Mouse (Mus musculus): ENCODE data around the gene Zfhx3. TPM values are rescaled to one million over a fixed set of nuclear protein-coding genes. Genes with fewer than 3 reads are reported as not detected.

The Zfhx3 gene
- polyA plus RNA-seq, 1 experiment from 2014 or later, result 22.8 TPM

DNA sequence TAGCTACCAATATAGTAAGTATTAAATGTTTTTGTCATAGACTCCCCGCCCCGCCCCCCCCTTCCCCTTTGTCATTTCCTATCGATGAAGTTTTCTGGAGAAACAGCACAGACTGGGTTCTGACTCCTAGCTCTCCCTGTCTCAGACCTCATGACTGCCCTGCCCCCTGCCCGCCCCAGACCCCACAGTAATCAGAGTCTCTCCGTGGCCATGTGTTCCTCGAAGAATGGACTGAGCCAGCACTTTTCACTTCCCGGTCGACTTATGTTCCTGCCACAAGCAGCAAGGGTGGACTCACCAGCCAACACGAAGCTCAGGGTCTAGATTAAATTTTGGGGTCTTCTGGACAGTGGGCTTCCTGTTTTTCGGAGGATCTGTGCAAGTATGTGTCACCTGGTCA lies 840.7 kb downstream of the Zfhx3 start:
- no peak for ATAC-seq (ENCODE audit: low FRiP score)
- H3K36me3 ChIP-seq, result no peaks in the 10 kb centered on the region
- H3K4me3 ChIP-seq (replicated peaks), result no peak overlapping the region
- no peaks in the 10 kb centered on the region for H3K9me3 ChIP-seq (replicated peaks)
- peaks cover 4% of the 10 kb centered on the region; the same call in 1 of the 2 replicates for H3K27me3 ChIP-seq (replicated peaks)
- 74% methylated on average over 10 of the region's 10 CpGs for WGBS
- no peak overlapping the region for H3K27ac ChIP-seq (replicated peaks)
- H3K4me1 ChIP-seq, result peaks cover 6% of the 10 kb centered on the region
- no peak overlapping the region for H3K9ac ChIP-seq (replicated peaks)
- no peak overlapping the region for H3K4me2 ChIP-seq

DNA sequence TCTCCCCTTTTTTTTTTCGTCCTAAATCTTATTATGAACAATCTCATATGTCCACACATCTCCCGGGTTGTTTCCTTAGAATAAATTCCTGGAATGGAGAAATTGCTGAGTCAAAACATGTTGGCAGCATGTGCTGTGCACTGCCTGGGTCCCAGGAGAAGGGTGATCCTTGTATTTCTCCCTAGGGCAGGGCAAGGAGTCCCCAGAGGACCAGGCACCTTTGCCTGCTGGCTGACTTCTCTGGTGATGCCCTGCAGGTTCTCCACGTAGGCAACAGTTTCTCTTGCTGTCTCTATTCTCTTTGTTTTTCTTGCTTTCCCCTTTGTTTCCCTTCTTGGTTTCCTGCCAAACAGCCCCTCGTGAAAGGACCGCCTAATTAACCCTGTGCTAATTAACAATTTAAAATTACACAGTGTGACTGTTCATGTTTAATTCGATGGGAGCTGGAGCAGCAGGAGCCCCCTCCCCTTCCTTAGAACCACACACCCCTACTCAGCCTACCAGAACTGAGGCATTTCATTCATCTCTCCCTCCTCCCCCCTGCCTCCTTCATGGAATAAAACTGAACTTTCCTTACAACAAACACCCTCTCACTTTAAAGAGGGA lies 845.8 kb downstream of the Zfhx3 start:
- H3K4me1 ChIP-seq, result peaks cover 33% of the 10 kb centered on the region
- no peaks in the 10 kb centered on the region for H3K9me3 ChIP-seq (replicated peaks)
- H3K36me3 ChIP-seq, result peaks cover 11% of the 10 kb centered on the region
- H3K27ac ChIP-seq (replicated peaks), result no peak overlapping the region
- ATAC-seq (ENCODE audit: low FRiP score), result peak; percentile 48; the same call in 1 of the 2 replicates
- no peak overlapping the region for H3K9ac ChIP-seq (replicated peaks)
- peak overlapping the region; percentile 15 for H3K4me2 ChIP-seq
- no peak overlapping the region for H3K4me3 ChIP-seq (replicated peaks)
- peaks cover 4% of the 10 kb centered on the region; the same call in 1 of the 2 replicates for H3K27me3 ChIP-seq (replicated peaks)
- 22% methylated on average over 6 of the region's 6 CpGs for WGBS

DNA sequence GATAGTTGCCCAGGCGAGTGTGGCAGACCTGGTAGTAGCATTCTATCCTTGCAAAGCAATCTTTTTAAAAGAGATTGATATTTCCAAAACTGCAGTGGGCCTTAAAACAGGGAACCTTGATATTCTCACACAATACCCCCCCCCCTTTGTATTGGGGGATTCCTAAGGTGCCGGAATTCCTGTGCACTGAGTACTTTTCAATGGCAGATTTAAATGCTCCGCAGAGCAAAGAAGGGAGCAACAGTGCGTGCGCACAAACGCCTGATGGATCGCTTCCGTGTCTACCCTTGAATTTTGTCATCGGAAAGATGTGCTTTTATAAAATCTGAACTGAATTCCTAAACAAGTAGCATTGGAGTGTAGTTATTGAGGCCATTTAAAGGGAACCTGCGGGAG lies 846.3 kb downstream of the Zfhx3 start:
- H3K27me3 ChIP-seq (replicated peaks), result peaks cover 4% of the 10 kb centered on the region; the same call in 1 of the 2 replicates
- WGBS, result 21% methylated on average over 10 of the region's 10 CpGs
- H3K4me1 ChIP-seq, result peaks cover 33% of the 10 kb centered on the region
- H3K27ac ChIP-seq (replicated peaks), result no peak overlapping the region
- peak overlapping the region; percentile 15 for H3K4me2 ChIP-seq
- H3K9ac ChIP-seq (replicated peaks), result no peak overlapping the region
- ATAC-seq (ENCODE audit: low FRiP score), result no peak
- H3K4me3 ChIP-seq (replicated peaks), result no peak overlapping the region
- H3K36me3 ChIP-seq, result peaks cover 15% of the 10 kb centered on the region
- no peaks in the 10 kb centered on the region for H3K9me3 ChIP-seq (replicated peaks)

DNA sequence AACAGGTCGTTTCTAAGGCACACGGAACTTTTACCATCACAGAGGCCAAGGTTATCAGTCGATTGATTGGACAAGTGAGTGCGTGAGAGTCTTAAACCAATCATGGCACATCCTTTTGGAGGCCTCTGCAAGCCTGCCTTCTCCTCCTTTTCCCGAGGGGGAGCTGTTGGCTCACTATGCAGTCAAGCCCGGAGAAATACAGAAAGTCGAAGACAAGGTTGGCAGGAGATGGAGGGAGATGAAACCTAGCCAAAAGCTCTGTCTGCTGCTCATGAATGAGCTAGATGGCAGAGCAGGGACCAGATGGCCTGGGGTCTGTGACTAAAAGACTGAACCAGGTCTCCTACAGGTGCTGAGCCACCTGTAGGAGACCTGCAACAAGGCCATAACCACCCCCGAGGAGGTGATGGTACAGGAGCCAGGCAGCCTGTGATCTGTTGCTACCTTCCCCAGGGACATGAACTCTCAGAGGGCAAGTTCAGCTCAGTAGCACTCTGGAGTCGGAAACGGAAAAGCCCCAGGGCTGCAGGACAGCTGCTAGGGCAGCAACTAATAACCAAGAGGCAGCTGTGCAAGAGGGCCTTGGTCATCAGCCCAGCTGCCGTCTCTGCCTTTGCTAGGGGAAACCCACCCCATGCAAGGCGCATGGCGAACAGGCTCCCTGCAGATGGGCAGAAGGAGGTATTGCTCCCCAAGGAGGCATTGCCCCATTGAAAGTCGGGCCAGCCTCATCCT lies 848.3 kb downstream of the Zfhx3 start:
- Histone ChIP-seq H3K27me3 (replicated peaks) (peaks cover 3% of the 10 kb centered on the region; the same call in 1 of the 2 replicates), H3K9me3 (replicated peaks) (no peaks in the 10 kb centered on the region), H3K4me3 (replicated peaks) (no peak overlapping the region), H3K9ac (replicated peaks) (no peak overlapping the region), H3K27ac (replicated peaks) (no peak overlapping the region), H3K4me2 (no peak overlapping the region), H3K4me1 (peaks cover 33% of the 10 kb centered on the region), H3K36me3 (peaks cover 28% of the 10 kb centered on the region)
- no peak; the same call in 1 of the 2 replicates for ATAC-seq (ENCODE audit: low FRiP score)
- WGBS, result 43% methylated on average over 14 of the region's 14 CpGs

DNA sequence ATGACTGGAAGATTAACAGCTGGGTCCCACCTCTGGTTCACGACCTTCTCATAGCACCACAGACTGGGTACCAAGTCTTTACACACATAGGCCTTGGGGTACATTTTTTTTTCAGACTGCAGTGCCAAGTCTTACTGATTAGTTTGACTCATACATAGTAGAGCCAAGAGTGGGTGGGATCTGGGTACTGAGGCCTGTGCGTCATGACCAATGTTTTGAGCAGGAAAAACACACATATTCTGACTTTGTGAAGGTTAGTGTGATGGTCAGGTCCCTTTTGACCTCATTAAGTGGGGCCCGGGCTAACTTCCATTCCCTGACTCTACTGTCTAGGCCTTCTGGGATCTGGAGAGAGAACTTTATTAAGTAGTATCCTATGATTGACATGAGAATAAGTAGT lies 853.6 kb downstream of the Zfhx3 start:
- H3K36me3 ChIP-seq, result peaks cover 41% of the 10 kb centered on the region

DNA sequence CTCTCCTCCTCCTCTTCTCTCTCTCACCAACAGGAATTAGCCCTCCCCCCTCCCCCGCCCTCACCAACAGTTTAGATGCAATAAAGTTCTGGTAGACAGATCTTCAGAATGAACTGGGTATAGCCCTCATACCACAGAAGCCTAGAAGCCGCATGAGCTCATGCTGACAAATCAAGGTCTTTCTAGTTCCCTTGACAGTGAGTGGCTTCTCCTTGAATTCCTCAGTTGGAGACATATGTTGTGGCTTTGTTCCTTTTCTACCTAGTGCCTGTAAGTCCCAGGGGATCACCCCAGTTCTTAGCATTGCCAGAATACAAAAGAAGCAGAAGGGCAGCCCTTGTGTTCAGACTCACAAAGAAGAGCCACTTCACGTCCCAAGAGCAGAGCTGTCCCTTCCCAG lies 854.4 kb downstream of the Zfhx3 start:
- H3K4me3 ChIP-seq (replicated peaks), result no peak overlapping the region
- H3K27me3 ChIP-seq (replicated peaks), result no peaks in the 10 kb centered on the region
- no peak overlapping the region for H3K27ac ChIP-seq (replicated peaks)
- no peak for ATAC-seq (ENCODE audit: low FRiP score)
- no peak overlapping the region for H3K9ac ChIP-seq (replicated peaks)
- H3K9me3 ChIP-seq (replicated peaks), result no peaks in the 10 kb centered on the region
- peaks cover 24% of the 10 kb centered on the region for H3K4me1 ChIP-seq
- H3K36me3 ChIP-seq, result peaks cover 41% of the 10 kb centered on the region
- no peak overlapping the region for H3K4me2 ChIP-seq
- 68% methylated on average over 3 of the region's 3 CpGs for WGBS

More for the DNA sequence above, 853.6 kb downstream of the Zfhx3 start:
- Histone ChIP-seq H3K4me2 (no peak overlapping the region), H3K27me3 (replicated peaks) (no peaks in the 10 kb centered on the region), H3K4me1 (peaks cover 28% of the 10 kb centered on the region), H3K9me3 (replicated peaks) (no peaks in the 10 kb centered on the region), H3K27ac (replicated peaks) (no peak overlapping the region), H3K9ac (replicated peaks) (no peak overlapping the region), H3K4me3 (replicated peaks) (no peak overlapping the region)
- WGBS, result 98% methylated on average over 3 of the region's 3 CpGs
- ATAC-seq (ENCODE audit: low FRiP score), result no peak

DNA sequence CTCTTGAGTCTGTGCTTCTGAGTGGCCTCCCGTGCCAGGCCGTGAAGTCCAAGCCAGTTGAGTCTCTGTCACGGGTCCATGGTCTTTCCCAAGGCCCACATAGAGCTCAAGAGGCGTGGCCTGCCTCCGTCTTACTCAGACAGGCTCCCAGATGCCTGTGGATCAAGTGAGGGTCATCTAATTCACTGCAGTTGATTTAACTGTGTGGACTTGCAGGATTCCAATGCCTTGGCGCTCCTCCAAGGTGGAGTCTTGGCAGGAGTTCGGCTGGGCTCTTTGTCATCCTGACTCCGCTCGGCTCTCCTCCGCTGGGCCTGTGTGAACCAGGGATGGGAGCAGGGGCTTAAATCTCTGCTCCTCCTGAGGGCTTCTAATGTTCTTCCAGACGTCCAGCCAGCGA lies 855.6 kb downstream of the Zfhx3 start:
- Histone ChIP-seq H3K9ac (replicated peaks) (no peak overlapping the region), H3K4me2 (0 out of 2 replicates have a peak overlapping the region, but pooled peaks have one; percentile 3), H3K4me3 (replicated peaks) (no peak overlapping the region), H3K9me3 (replicated peaks) (no peaks in the 10 kb centered on the region), H3K27ac (replicated peaks) (peak overlapping the region; percentile 63), H3K4me1 (peaks cover 24% of the 10 kb centered on the region), H3K27me3 (replicated peaks) (no peaks in the 10 kb centered on the region), H3K36me3 (peaks cover 32% of the 10 kb centered on the region)
- ATAC-seq (ENCODE audit: low FRiP score), result peak; percentile 60; the same call in 1 of the 2 replicates
- 34% methylated on average over 12 of the region's 12 CpGs for WGBS

DNA sequence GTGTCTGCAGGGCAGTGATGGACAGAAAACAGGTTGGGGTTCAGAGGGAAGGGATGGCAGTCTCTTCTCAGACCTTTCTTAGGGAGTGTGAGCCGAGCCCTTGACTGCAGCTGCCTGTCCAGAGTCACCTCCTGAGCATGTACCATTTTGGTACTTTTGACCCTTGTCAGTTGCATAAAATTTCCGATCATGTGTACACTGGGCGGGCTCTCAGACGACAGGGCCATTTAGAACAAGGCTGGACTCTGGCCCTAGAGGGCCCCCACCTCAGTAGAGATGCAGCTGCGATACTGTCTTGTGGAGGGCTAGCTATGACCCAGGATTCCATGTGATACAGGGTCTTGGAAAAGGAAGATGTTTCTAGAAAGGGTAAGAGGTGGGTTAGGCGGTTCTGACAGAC lies 856.8 kb downstream of the Zfhx3 start:
- no peak overlapping the region for H3K4me3 ChIP-seq (replicated peaks)
- no peak overlapping the region for H3K9ac ChIP-seq (replicated peaks)
- no peak for ATAC-seq (ENCODE audit: low FRiP score)
- no peak overlapping the region for H3K27ac ChIP-seq (replicated peaks)
- 91% methylated on average over 6 of the region's 6 CpGs for WGBS
- H3K36me3 ChIP-seq, result peaks cover 21% of the 10 kb centered on the region; the same call in 1 of the 2 replicates
- H3K27me3 ChIP-seq (replicated peaks), result no peaks in the 10 kb centered on the region
- H3K9me3 ChIP-seq (replicated peaks), result no peaks in the 10 kb centered on the region
- H3K4me2 ChIP-seq, result no peak overlapping the region
- peaks cover 24% of the 10 kb centered on the region for H3K4me1 ChIP-seq

DNA sequence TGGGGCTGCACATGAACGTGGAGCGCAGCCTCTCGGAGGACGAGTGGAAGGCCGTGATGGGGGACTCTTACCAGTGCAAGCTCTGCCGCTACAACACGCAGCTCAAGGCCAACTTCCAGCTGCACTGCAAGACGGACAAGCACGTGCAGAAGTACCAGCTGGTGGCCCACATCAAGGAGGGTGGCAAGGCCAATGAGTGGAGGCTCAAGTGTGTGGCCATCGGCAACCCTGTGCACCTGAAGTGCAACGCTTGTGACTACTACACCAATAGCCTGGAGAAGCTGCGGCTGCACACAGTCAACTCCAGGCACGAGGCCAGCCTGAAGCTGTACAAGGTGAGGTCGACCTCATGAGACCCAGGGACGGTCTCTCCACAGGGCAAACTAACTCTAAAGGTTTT lies 857.9 kb downstream of the Zfhx3 start:
- Histone ChIP-seq H3K9me3 (replicated peaks) (no peaks in the 10 kb centered on the region), H3K4me2 (no peak overlapping the region), H3K9ac (replicated peaks) (no peak overlapping the region), H3K36me3 (peaks cover 12% of the 10 kb centered on the region; the same call in 1 of the 2 replicates), H3K27ac (replicated peaks) (no peak overlapping the region), H3K27me3 (replicated peaks) (no peaks in the 10 kb centered on the region), H3K4me1 (peaks cover 24% of the 10 kb centered on the region), H3K4me3 (replicated peaks) (no peak overlapping the region)
- ATAC-seq (ENCODE audit: low FRiP score), result no peak
- 97% methylated on average over 15 of the region's 15 CpGs for WGBS

DNA sequence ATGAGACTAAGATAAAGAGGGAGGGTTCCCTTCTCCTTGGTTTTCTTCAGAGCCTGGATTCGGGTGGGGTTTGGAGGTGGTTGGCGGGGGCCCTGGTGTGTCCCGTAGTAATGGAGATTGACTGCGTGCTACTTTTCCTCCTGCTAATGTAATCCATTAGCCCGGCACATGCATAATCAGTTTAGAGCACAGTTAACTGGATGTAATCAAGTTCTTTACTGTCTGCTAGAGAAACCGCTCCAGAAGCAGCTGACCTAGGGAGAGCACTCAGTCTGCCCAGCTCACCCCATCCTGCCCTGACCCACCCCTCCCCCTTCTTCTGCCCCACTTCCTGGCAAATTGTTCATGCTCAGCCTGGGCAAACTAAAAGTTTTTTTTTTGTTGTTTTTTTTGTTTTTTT lies 860.6 kb downstream of the Zfhx3 start:
- Histone ChIP-seq H3K9me3 (replicated peaks) (no peaks in the 10 kb centered on the region), H3K9ac (replicated peaks) (no peak overlapping the region), H3K36me3 (peaks cover 8% of the 10 kb centered on the region; the same call in 1 of the 2 replicates), H3K4me3 (replicated peaks) (no peak overlapping the region), H3K27ac (replicated peaks) (no peak overlapping the region), H3K4me1 (peaks cover 13% of the 10 kb centered on the region), H3K27me3 (replicated peaks) (no peaks in the 10 kb centered on the region), H3K4me2 (no peak overlapping the region)
- WGBS, result 58% methylated on average over 6 of the region's 6 CpGs
- no peak for ATAC-seq (ENCODE audit: low FRiP score)

DNA sequence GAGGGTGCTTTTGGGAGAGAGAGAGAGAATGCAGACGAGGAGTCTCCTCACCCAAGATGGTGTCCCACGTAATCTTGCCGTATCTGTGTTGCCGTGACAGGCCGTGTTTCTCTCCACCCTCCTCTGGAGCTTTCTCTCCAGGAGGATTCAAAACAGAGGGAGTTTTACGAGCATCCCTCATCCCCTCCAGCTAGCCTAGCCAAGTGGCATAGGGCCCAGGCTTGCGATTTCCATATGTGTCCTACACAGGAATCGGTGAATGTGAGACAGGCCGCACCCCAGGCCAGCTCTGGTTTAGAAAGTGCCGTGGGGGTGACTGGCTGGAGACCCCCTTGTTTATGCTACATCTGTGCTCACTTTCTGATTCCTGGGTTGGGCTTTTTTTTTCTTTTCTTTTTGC lies 869.2 kb downstream of the Zfhx3 start:
- H3K4me1 ChIP-seq, result peaks cover 29% of the 10 kb centered on the region
- 39% methylated on average over 10 of the region's 10 CpGs for WGBS
- H3K9me3 ChIP-seq (replicated peaks), result no peaks in the 10 kb centered on the region
- no peaks in the 10 kb centered on the region for H3K36me3 ChIP-seq
- no peaks in the 10 kb centered on the region for H3K27me3 ChIP-seq (replicated peaks)
- H3K9ac ChIP-seq (replicated peaks), result no peak overlapping the region
- no peak for ATAC-seq (ENCODE audit: low FRiP score)
- no peak overlapping the region for H3K4me3 ChIP-seq (replicated peaks)
- 0 out of 2 replicates have a peak overlapping the region, but pooled peaks have one; percentile 15 for H3K27ac ChIP-seq (replicated peaks)
- H3K4me2 ChIP-seq, result 0 out of 2 replicates have a peak overlapping the region, but pooled peaks have one; percentile 2

DNA sequence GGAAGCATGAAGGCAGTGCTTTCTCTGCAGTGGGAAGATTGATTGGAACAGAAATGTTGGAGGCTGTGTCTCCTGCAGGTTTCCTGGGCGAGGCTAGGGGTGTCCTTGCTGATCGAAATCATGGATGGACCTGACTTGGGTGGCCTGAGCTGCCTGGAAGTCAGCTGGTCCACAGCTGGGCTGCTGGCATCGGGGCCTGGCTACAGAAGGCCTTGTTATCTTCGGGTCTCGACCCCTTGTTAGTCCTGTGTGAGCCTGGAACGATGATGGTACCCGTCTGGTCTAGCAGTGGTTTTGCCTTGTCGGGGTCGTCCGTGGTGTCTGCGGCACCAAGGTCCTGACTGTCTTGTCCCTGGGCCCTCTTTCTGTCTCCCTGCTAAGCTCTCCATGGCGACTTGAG lies 870.9 kb downstream of the Zfhx3 start:
- Histone ChIP-seq H3K27ac (replicated peaks) (no peak overlapping the region), H3K4me3 (replicated peaks) (no peak overlapping the region), H3K4me2 (no peak overlapping the region), H3K36me3 (no peaks in the 10 kb centered on the region), H3K27me3 (replicated peaks) (no peaks in the 10 kb centered on the region), H3K9me3 (replicated peaks) (no peaks in the 10 kb centered on the region), H3K4me1 (peaks cover 29% of the 10 kb centered on the region), H3K9ac (replicated peaks) (no peak overlapping the region)
- WGBS, result 83% methylated on average over 12 of the region's 12 CpGs
- no peak; the same call in 1 of the 2 replicates for ATAC-seq (ENCODE audit: low FRiP score)
